Mouse (Mus musculus): ENCODE data around the gene Peak1. TPM values are rescaled to one million over a fixed set of nuclear protein-coding genes. Genes with fewer than 3 reads are reported as not detected.

Peak1 gene
- total and polyA plus RNA-seq, 3 experiments = 10.4 to 37.8 (median 37.5) TPM

- H3K27ac ChIP-seq = no peak overlapping the region
- no peaks in the 10 kb centered on the region for H3K4me1 ChIP-seq (ENCODE audit: control insufficient read depth, insufficient read depth, low read length)
- no peaks in the 10 kb centered on the region for H3K36me3 ChIP-seq (ENCODE audit: control insufficient read depth, insufficient read depth, low read length)
- H3K4me3 ChIP-seq = no peak overlapping the region
- H3K79me2 ChIP-seq (replicated peaks; ENCODE audit: control insufficient read depth, insufficient read depth, low read length) = no peaks in the 10 kb centered on the region
- intact Hi-C loops (cut with DNase I) = no loop called here
- no peaks in the 10 kb centered on the region for H3K27me3 ChIP-seq (ENCODE audit: control insufficient read depth, insufficient read depth, low read length)
- no peak for DNase-seq
- 74% methylated on average over 6 of the region's 6 CpGs for WGBS
- TF ChIP-seq POLR2A (IDR thresholded peaks at IDR 0.05; ENCODE audit: insufficient read depth, low read depth, low read length) (no peak), CTCF (IDR thresholded peaks at IDR 0.05) (no peak), EP300 (IDR thresholded peaks at IDR 0.05; ENCODE audit: insufficient read depth, low read depth, low read length) (no peak)
- no peak overlapping the region for H3K9ac ChIP-seq (ENCODE audit: low read depth, low read length)
Observed at GRCm38 (mm10) chr9:56167690-56168089, 250.2 kb downstream of the Peak1 start.

DNA sequence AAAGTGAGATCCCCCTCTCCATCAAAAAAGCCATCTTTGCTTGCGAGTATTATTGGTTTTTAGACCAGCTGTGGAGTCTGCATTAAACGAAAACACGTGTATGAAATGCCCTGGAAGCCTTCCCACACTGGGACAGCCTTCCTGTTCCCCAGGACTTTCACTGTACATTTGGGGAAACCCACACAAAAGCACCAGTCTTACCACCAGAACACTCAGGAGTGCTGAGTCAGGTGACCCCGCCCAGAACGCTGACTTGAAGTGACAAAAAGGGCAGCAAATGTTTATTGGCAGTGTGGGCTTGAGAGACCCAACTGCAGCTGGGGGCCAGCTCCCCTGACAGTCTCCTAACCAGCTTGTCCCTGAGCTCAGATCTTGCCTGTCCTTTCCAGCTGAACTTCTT is 251.7 kb downstream of the Peak1 start:
- Histone ChIP-seq H3K27ac (no peak overlapping the region), H3K4me3 (no peak overlapping the region), H3K4me1 (ENCODE audit: control insufficient read depth, insufficient read depth, low read length) (no peaks in the 10 kb centered on the region), H3K27me3 (ENCODE audit: control insufficient read depth, insufficient read depth, low read length) (no peaks in the 10 kb centered on the region), H3K36me3 (ENCODE audit: control insufficient read depth, insufficient read depth, low read length) (no peaks in the 10 kb centered on the region), H3K9ac (ENCODE audit: low read depth, low read length) (no peak overlapping the region), H3K79me2 (replicated peaks; ENCODE audit: control insufficient read depth, insufficient read depth, low read length) (no peaks in the 10 kb centered on the region)
- intact Hi-C loops (cut with DNase I) = no loop called here
- 63% methylated on average over 5 of the region's 5 CpGs for WGBS
- no peak for DNase-seq
- TF ChIP-seq CTCF (IDR thresholded peaks at IDR 0.05) (no peak), POLR2A (IDR thresholded peaks at IDR 0.05; ENCODE audit: insufficient read depth, low read depth, low read length) (no peak), EP300 (IDR thresholded peaks at IDR 0.05; ENCODE audit: insufficient read depth, low read depth, low read length) (no peak)

DNA sequence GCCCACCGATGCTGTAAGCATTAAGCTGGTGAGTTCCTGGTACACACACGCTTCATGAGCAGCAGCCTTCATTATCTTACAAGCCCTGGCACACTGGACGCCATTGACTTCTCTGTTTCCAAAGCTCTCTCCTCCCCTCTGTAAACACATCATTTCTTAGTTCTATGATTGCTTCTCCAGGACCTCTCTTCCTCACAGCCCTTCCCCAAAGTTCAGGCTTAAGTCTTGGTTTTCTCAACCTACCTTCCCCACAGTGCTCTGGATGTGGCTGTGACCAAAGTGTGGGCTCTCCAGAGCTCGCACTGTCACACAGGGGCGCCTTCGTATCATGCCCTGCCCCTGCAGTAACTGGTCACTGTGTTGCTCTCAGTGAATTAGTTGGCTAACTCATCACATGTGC is 252.5 kb downstream of the Peak1 start, which contains the start of gene Tspan3:
Gene Tspan3, minus strand, starts transcription at position 101 of the 400 bp plus-strand sequence.
- Histone ChIP-seq H3K36me3 (ENCODE audit: control insufficient read depth, insufficient read depth, low read length) (no peaks in the 10 kb centered on the region), H3K27ac (no peak within 1 kb of the TSS), H3K4me1 (ENCODE audit: control insufficient read depth, insufficient read depth, low read length) (no peaks in the 10 kb centered on the region), H3K79me2 (replicated peaks; ENCODE audit: control insufficient read depth, insufficient read depth, low read length) (no peaks in the 10 kb centered on the region), H3K27me3 (ENCODE audit: control insufficient read depth, insufficient read depth, low read length) (no peaks in the 10 kb centered on the region), H3K4me3 (no peak within 1 kb of the TSS), H3K9ac (ENCODE audit: low read depth, low read length) (no peak within 1 kb of the TSS)
- TF ChIP-seq CTCF (IDR thresholded peaks at IDR 0.05) (no peak), EP300 (IDR thresholded peaks at IDR 0.05; ENCODE audit: insufficient read depth, low read depth, low read length) (no peak), POLR2A (IDR thresholded peaks at IDR 0.05; ENCODE audit: insufficient read depth, low read depth, low read length) (no peak)
- no peak for DNase-seq
- intact Hi-C loops (cut with DNase I) = no loop called here
- WGBS = 96% methylated on average over 6 of the region's 6 CpGs

- H3K27ac ChIP-seq = peak overlapping the region; percentile 76
- H3K4me3 ChIP-seq = peak overlapping the region; percentile 86
- peaks cover 2% of the 10 kb centered on the region; the same call in 1 of the 2 replicates for H3K79me2 ChIP-seq (replicated peaks; ENCODE audit: control insufficient read depth, insufficient read depth, low read length)
- H3K4me1 ChIP-seq (ENCODE audit: control insufficient read depth, insufficient read depth, low read length) = no peaks in the 10 kb centered on the region; the same call in 1 of the 2 replicates
- TF ChIP-seq CTCF (IDR thresholded peaks at IDR 0.05) = no peak
- TF ChIP-seq POLR2A (IDR thresholded peaks at IDR 0.05; ENCODE audit: insufficient read depth, low read depth, low read length) = peak; percentile 50; the same call in 1 of the 2 replicates
- no peaks in the 10 kb centered on the region; the same call in 1 of the 2 replicates for H3K36me3 ChIP-seq (ENCODE audit: control insufficient read depth, insufficient read depth, low read length)
- intact Hi-C loops (cut with DNase I) = no loop called here
- DNase-seq = peak; percentile 91 to 93
- peak overlapping the region; percentile 81 for H3K9ac ChIP-seq (ENCODE audit: low read depth, low read length)
- H3K27me3 ChIP-seq (ENCODE audit: control insufficient read depth, insufficient read depth, low read length) = no peaks in the 10 kb centered on the region
- WGBS = under 1% methylated on average over 82 of the region's 82 CpGs
Observed at GRCm38 (mm10) chr9:56160341-56161141, 257.3 kb downstream of the Peak1 start.

GRCm38 (mm10) chr9:56159456-56159855 is 258.4 kb downstream of the Peak1 start:
- H3K4me3 ChIP-seq = peak overlapping the region; percentile 86
- no peak overlapping the region for H3K27ac ChIP-seq
- 24% methylated on average over 2 of the region's 2 CpGs for WGBS

GRCm38 (mm10) chr9:56158077-56158476 is 259.8 kb downstream of the Peak1 start:
- H3K4me1 ChIP-seq (ENCODE audit: control insufficient read depth, insufficient read depth, low read length) = no peaks in the 10 kb centered on the region; the same call in none of the 2 replicates
- intact Hi-C loops (cut with DNase I) = no loop called here
- H3K4me3 ChIP-seq = no peak overlapping the region
- 23% methylated on average over 2 of the region's 2 CpGs for WGBS
- DNase-seq = no peak
- H3K79me2 ChIP-seq (replicated peaks; ENCODE audit: control insufficient read depth, insufficient read depth, low read length) = peaks cover 2% of the 10 kb centered on the region; the same call in 1 of the 2 replicates
- no peak overlapping the region for H3K27ac ChIP-seq
- TF ChIP-seq EP300 (IDR thresholded peaks at IDR 0.05; ENCODE audit: insufficient read depth, low read depth, low read length) (no peak), POLR2A (IDR thresholded peaks at IDR 0.05; ENCODE audit: insufficient read depth, low read depth, low read length) (no peak)
- peaks cover 3% of the 10 kb centered on the region for H3K36me3 ChIP-seq (ENCODE audit: control insufficient read depth, insufficient read depth, low read length)
- H3K9ac ChIP-seq (ENCODE audit: low read depth, low read length) = no peak overlapping the region
- H3K27me3 ChIP-seq (ENCODE audit: control insufficient read depth, insufficient read depth, low read length) = no peaks in the 10 kb centered on the region

More at GRCm38 (mm10) chr9:56159456-56159855, 258.4 kb downstream of the Peak1 start:
- DNase-seq = no peak
- peaks cover 2% of the 10 kb centered on the region; the same call in 1 of the 2 replicates for H3K79me2 ChIP-seq (replicated peaks; ENCODE audit: control insufficient read depth, insufficient read depth, low read length)
- H3K27me3 ChIP-seq (ENCODE audit: control insufficient read depth, insufficient read depth, low read length) = no peaks in the 10 kb centered on the region
- intact Hi-C loops (cut with DNase I) = no loop called here
- TF ChIP-seq CTCF (IDR thresholded peaks at IDR 0.05) (no peak), EP300 (IDR thresholded peaks at IDR 0.05; ENCODE audit: insufficient read depth, low read depth, low read length) (no peak), POLR2A (IDR thresholded peaks at IDR 0.05; ENCODE audit: insufficient read depth, low read depth, low read length) (no peak)
- H3K4me1 ChIP-seq (ENCODE audit: control insufficient read depth, insufficient read depth, low read length) = no peaks in the 10 kb centered on the region; the same call in 1 of the 2 replicates
- peaks cover 3% of the 10 kb centered on the region for H3K36me3 ChIP-seq (ENCODE audit: control insufficient read depth, insufficient read depth, low read length)
- no peak overlapping the region for H3K9ac ChIP-seq (ENCODE audit: low read depth, low read length)
